In genomic region chr4:151245068-151245797, GRCm38 (mm10) we compare ENCODE assay signal across 17 mouse cellular contexts.
DNase-seq lines count a peak whose midpoint lies in the region; ATAC-seq lines count a peak whose summit lies in the region.
"Had no signal": no experiment of that assay in that cellular context is flagged by ENCODE, and none has a peak within 500 bp of the region (broad histone marks: within the 10 kb centered on the region; RNA-seq: fewer than 3 reads in every experiment).

No protein-coding gene starts in this region.

- H3K27me3 ChIP-seq in hindbrain, embryonic 15.5 days: 0 out of 2 replicates have a peak, but pooled peaks cover 5% of the 10 kb centered on the region
- H3K27me3 ChIP-seq in hindbrain, embryonic 10.5 days (ENCODE audit: insufficient read depth, poor library complexity, severe bottlenecking): 0 out of 2 replicates have a peak, but pooled peaks cover 11% of the 10 kb centered on the region
- H3K27me3 ChIP-seq in embryonic facial prominence, embryonic 10.5 days (replicated peaks; ENCODE audit: low read depth, poor library complexity, severe bottlenecking): no peaks in the 10 kb centered on the region; the same call in 1 of the 2 replicates
- H3K27me3 ChIP-seq in midbrain, embryonic 15.5 days (replicated peaks): no peaks in the 10 kb centered on the region

- H3K9me3 ChIP-seq in hindbrain, embryonic 15.5 days: no peaks in the 10 kb centered on the region
- H3K9me3 ChIP-seq in hindbrain, embryonic 10.5 days: 0 out of 2 replicates have a peak, but pooled peaks cover 4% of the 10 kb centered on the region
- peaks cover 5% of the 10 kb centered on the region; the same call in 1 of the 2 replicates for H3K9me3 ChIP-seq in embryonic facial prominence, embryonic 10.5 days
- H3K9me3 ChIP-seq in midbrain, embryonic 15.5 days: no peaks in the 10 kb centered on the region
- H3K9me3 ChIP-seq: heart, embryonic 15.5 days had no signal

- peaks cover 45% of the 10 kb centered on the region for H3K4me1 ChIP-seq in hindbrain, embryonic 15.5 days (replicated peaks)
- H3K4me1 ChIP-seq in hindbrain, embryonic 10.5 days (replicated peaks): peaks cover 36% of the 10 kb centered on the region
- peaks cover 10% of the 10 kb centered on the region; the same call in 1 of the 2 replicates for H3K4me1 ChIP-seq in embryonic facial prominence, embryonic 10.5 days
- peaks cover 16% of the 10 kb centered on the region for H3K4me1 ChIP-seq in midbrain, embryonic 15.5 days
- H3K4me1 ChIP-seq: limb, embryonic 13.5 days had no signal

- no peak for DNase-seq in hindbrain, embryonic 10.5 days (ENCODE audit: low spot score)
- peak; percentile 19 for DNase-seq in 3T3-L1 (ENCODE audit: low read depth, low spot score)
- DNase-seq in R1 (ENCODE audit: low read depth, low spot score): peak; percentile 33
- DNase-seq in embryonic facial prominence, embryonic 10.5 days (ENCODE audit: low spot score): peak; percentile 24
- DNase-seq in right cerebral cortex, adult 2 months (ENCODE audit: low spot score in 2 of 2): no peak
- DNase-seq: adrenal gland, adult 2 months; cerebellum, adult 18-20 months; heart, adult 11 months; kidney, adult 8-10 months; lung, postnatal 14 days; thymus, postnatal 14 days had no signal

- H3K36me3 ChIP-seq in hindbrain, embryonic 15.5 days: no peaks in the 10 kb centered on the region
- no peaks in the 10 kb centered on the region for H3K36me3 ChIP-seq in hindbrain, embryonic 10.5 days
- no peaks in the 10 kb centered on the region for H3K36me3 ChIP-seq in embryonic facial prominence, embryonic 10.5 days (replicated peaks)
- no peaks in the 10 kb centered on the region for H3K36me3 ChIP-seq in midbrain, embryonic 15.5 days (replicated peaks)
- H3K36me3 ChIP-seq: heart, embryonic 15.5 days; limb, embryonic 13.5 days had no signal

- no peak overlapping the region for H3K9ac ChIP-seq in hindbrain, embryonic 15.5 days
- H3K9ac ChIP-seq in midbrain, embryonic 15.5 days: no peak overlapping the region
- H3K9ac ChIP-seq: heart, embryonic 15.5 days; limb, embryonic 13.5 days had no signal

- no peak for ATAC-seq in hindbrain, embryonic 15.5 days (ENCODE audit: low FRiP score, low read depth)
- no peak for ATAC-seq in midbrain, embryonic 15.5 days (replicated peaks)
- ATAC-seq: forebrain, embryonic 14.5 days had no signal

- H3K27ac ChIP-seq in hindbrain, embryonic 15.5 days (replicated peaks): 0 out of 2 replicates have a peak overlapping the region, but pooled peaks have one; percentile 30
- H3K27ac ChIP-seq in hindbrain, embryonic 10.5 days: no peak overlapping the region
- no peak overlapping the region for H3K27ac ChIP-seq in embryonic facial prominence, embryonic 10.5 days (replicated peaks)
- H3K27ac ChIP-seq in midbrain, embryonic 15.5 days: no peak overlapping the region
- H3K27ac ChIP-seq: heart, embryonic 15.5 days; limb, embryonic 13.5 days had no signal

- H3K4me2 ChIP-seq in hindbrain, embryonic 15.5 days: no peak overlapping the region
- no peak overlapping the region for H3K4me2 ChIP-seq in midbrain, embryonic 15.5 days
- H3K4me2 ChIP-seq: heart, embryonic 15.5 days; limb, embryonic 13.5 days had no signal

- H3K4me3 ChIP-seq in hindbrain, embryonic 15.5 days: no peak overlapping the region
- H3K4me3 ChIP-seq in hindbrain, embryonic 10.5 days: no peak overlapping the region
- H3K4me3 ChIP-seq in embryonic facial prominence, embryonic 10.5 days: no peak overlapping the region
- H3K4me3 ChIP-seq in midbrain, embryonic 15.5 days: no peak overlapping the region
- H3K4me3 ChIP-seq: erythroblast, embryonic 14.5 days; heart, embryonic 15.5 days; limb, embryonic 13.5 days had no signal

- 54% methylated on average over 7 of the region's 7 CpGs for WGBS in hindbrain, embryonic 15.5 days
- 69% methylated on average over 7 of the region's 7 CpGs for WGBS in hindbrain, embryonic 10.5 days
- 69% methylated on average over 7 of the region's 7 CpGs for WGBS in embryonic facial prominence, embryonic 10.5 days
- 74% methylated on average over 7 of the region's 7 CpGs for WGBS in midbrain, embryonic 15.5 days

Comparison
In these comparisons a context has a peak if more than half of its experiments do, and no peak if none do; other contexts are left out.
1. DNase-seq: peak in 3T3-L1 (single experiment), R1 (single experiment) and embryonic facial prominence, embryonic 10.5 days (single experiment); none in hindbrain, embryonic 10.5 days (single experiment) and right cerebral cortex, adult 2 months (0 of 2).